Mouse (Mus musculus) frontal cortex, adult (tissue): ENCODE data around the gene Tox3.
A peak's percentile ranks its signal among the peaks of the same experiment; 100 is the strongest.

ENCODE experiments used
- ATAC-seq: cut with Nextera tagmentation; 2 replicates; pipeline ENCODE4 v1.9.2; 2017; ENCODE audit warnings: mild to moderate bottlenecking, moderate library complexity, mixed read lengths; ENCODE audit not compliant: low TSS enrichment

Gene Tox3

GRCm38 (mm10) chr8:90323824-90324223, 24.3 kb downstream of the Tox3 start:
- no peak for ATAC-seq

GRCm38 (mm10) chr8:90322701-90323439, 25.3 kb downstream of the Tox3 start:
- ATAC-seq = no peak

GRCm38 (mm10) chr8:90321255-90321654, 26.9 kb downstream of the Tox3 start:
- no peak for ATAC-seq

- peak; percentile 82 for ATAC-seq
Measured at GRCm38 (mm10) chr8:90314312-90314711, 33.8 kb downstream of the Tox3 start.

GRCm38 (mm10) chr8:90302951-90303350, 45.2 kb downstream of the Tox3 start:
- ATAC-seq = no peak

- ATAC-seq = peak; percentile 66
Measured at GRCm38 (mm10) chr8:90302252-90302651, 45.9 kb downstream of the Tox3 start.

GRCm38 (mm10) chr8:90301543-90301942, 46.6 kb downstream of the Tox3 start:
- no peak for ATAC-seq

GRCm38 (mm10) chr8:90300973-90301372, 47.2 kb downstream of the Tox3 start:
- ATAC-seq = no peak

GRCm38 (mm10) chr8:90294061-90294460, 54.1 kb downstream of the Tox3 start:
- no peak for ATAC-seq

GRCm38 (mm10) chr8:90290811-90291210, 57.3 kb downstream of the Tox3 start:
- ATAC-seq = peak; percentile 67

GRCm38 (mm10) chr8:90276722-90277121, 71.4 kb downstream of the Tox3 start:
- ATAC-seq = no peak

GRCm38 (mm10) chr8:90273182-90273581, 75.0 kb downstream of the Tox3 start:
- ATAC-seq = no peak

GRCm38 (mm10) chr8:90271920-90272319, 76.2 kb downstream of the Tox3 start:
- ATAC-seq = no peak

- ATAC-seq = no peak
Measured at GRCm38 (mm10) chr8:90267698-90268256, 80.4 kb downstream of the Tox3 start.

- ATAC-seq = no peak
Measured at GRCm38 (mm10) chr8:90266986-90267385, 81.2 kb downstream of the Tox3 start.

- no peak for ATAC-seq
Measured at GRCm38 (mm10) chr8:90266239-90266638, 81.9 kb downstream of the Tox3 start.

- peak; percentile 41; the same call in 1 of the 2 replicates for ATAC-seq
Measured at GRCm38 (mm10) chr8:90254158-90254867, 93.8 kb downstream of the Tox3 start.

- no peak for ATAC-seq
Measured at GRCm38 (mm10) chr8:90246357-90246756, 101.8 kb downstream of the Tox3 start.

GRCm38 (mm10) chr8:90245828-90246227, 102.3 kb downstream of the Tox3 start:
- ATAC-seq = no peak

- no peak for ATAC-seq
Measured at GRCm38 (mm10) chr8:90245187-90245586, 103.0 kb downstream of the Tox3 start.

GRCm38 (mm10) chr8:90244458-90245145, 103.5 kb downstream of the Tox3 start:
- peak; percentile 41; the same call in 1 of the 2 replicates for ATAC-seq

GRCm38 (mm10) chr8:90243957-90244356, 104.2 kb downstream of the Tox3 start:
- ATAC-seq = no peak
